Mouse (Mus musculus): ENCODE measurements around the gene Cln3. TPM values are rescaled to one million over a fixed set of nuclear protein-coding genes. Genes with fewer than 3 reads are reported as not detected.

Gene Cln3
- total and polyA plus RNA-seq, 3 experiments: 19.1 to 47.2 (median 20.7) TPM

- Histone ChIP-seq H3K4me1 (ENCODE audit: control insufficient read depth in 1 of 2, insufficient read depth in 2 of 2) (peaks cover 9 to 33% of the 10 kb centered on the region in 2 experiments; a peak in 3 of 4 replicates), H3K27ac (ENCODE audit: insufficient read depth, low read depth) (no peak overlapping the region), H3K9ac (ENCODE audit: insufficient read depth, low read depth) (no peak overlapping the region), H3K36me3 (replicated peaks in 1 of 2; ENCODE audit: control insufficient read depth in 1 of 2, insufficient read depth in 1 of 2, low read length in 1 of 2) (peaks cover 21 to 54% of the 10 kb centered on the region in 2 experiments), H3K27me3 (replicated peaks) (no peaks in the 10 kb centered on the region), H3K79me2 (replicated peaks; ENCODE audit: control insufficient read depth, extremely low read depth, insufficient read depth, poor library complexity, severe bottlenecking) (no peaks in the 10 kb centered on the region), H3K4me2 (ENCODE audit: insufficient read depth, low read depth, poor library complexity, severe bottlenecking) (no peak overlapping the region), H3K9me3 (replicated peaks; ENCODE audit: low read length) (no peaks in the 10 kb centered on the region), H3K4me3 (replicated peaks in 1 of 3; ENCODE audit: low read depth in 2 of 3, low read length in 2 of 3, poor library complexity in 1 of 3) (no peak overlapping the region)
- dilution Hi-C loops (cut with MboI; ENCODE audit: extremely low pct_ligation_motif_present, extremely low pct_unique_long_range_greater_than_20kb, low sequenced_read_pairs) (no loop called here), in situ Hi-C loops (cut with MboI; ENCODE audit: low pct_ligation_motif_present, low pct_unique_long_range_greater_than_20kb, low sequenced_read_pairs) (loop anchor here (5.0 kb wide), 1 partner anchor 41 kb away; no protein-coding TSS in a partner anchor)
- no peak for TF ChIP-seq ZKSCAN1 (IDR thresholded peaks at IDR 0.05; ENCODE audit: borderline replicate concordance, low read depth, low read length)
- TF ChIP-seq POLR2AphosphoS2 (IDR thresholded peaks at IDR 0.05; ENCODE audit: low read depth, low read length): no peak
- TF ChIP-seq ETS1 (conservative IDR thresholded peaks at IDR 0.05; ENCODE audit: low read depth, low read length): no peak
- TF ChIP-seq SIN3A (IDR thresholded peaks at IDR 0.05; ENCODE audit: low read length): no peak
- TF ChIP-seq USF1 (IDR thresholded peaks at IDR 0.05; ENCODE audit: low read depth, low read length): no peak
- TF ChIP-seq ZMIZ1 (IDR thresholded peaks at IDR 0.05; ENCODE audit: low read depth, low read length): no peak
- no peak for TF ChIP-seq CHD2 (IDR thresholded peaks at IDR 0.05; ENCODE audit: low read length)
- TF ChIP-seq PAX5 (IDR thresholded peaks at IDR 0.05; ENCODE audit: low read length): no peak
- TF ChIP-seq RAD21 (IDR thresholded peaks at IDR 0.05; ENCODE audit: low read depth, low read length): no peak
- TF ChIP-seq JUN (IDR thresholded peaks at IDR 0.05; ENCODE audit: insufficient read depth, low read depth, low read length): no peak
- TF ChIP-seq IRF4 (IDR thresholded peaks at IDR 0.05; ENCODE audit: low read depth, low read length): no peak
- TF ChIP-seq ELF1 (IDR thresholded peaks at IDR 0.05; ENCODE audit: low read depth, low read length): no peak
- TF ChIP-seq CTCF (conservative IDR thresholded peaks at IDR 0.05 in 1 of 2, IDR thresholded peaks at IDR 0.05 in 1 of 2; ENCODE audit: low read depth in 2 of 2, low read length in 2 of 2): no peak
- no peak for DNase-seq (ENCODE audit: extremely low read depth)
Measured at GRCm38 (mm10) chr7:126581661-126582060, 4.0 kb downstream of the Cln3 start.

GRCm38 (mm10) chr7:126579172-126579571, 6.4 kb downstream of the Cln3 start:
- dilution Hi-C loops (cut with MboI; ENCODE audit: extremely low pct_ligation_motif_present, extremely low pct_unique_long_range_greater_than_20kb, low sequenced_read_pairs) (no loop called here), in situ Hi-C loops (cut with MboI; ENCODE audit: low pct_ligation_motif_present, low pct_unique_long_range_greater_than_20kb, low sequenced_read_pairs) (no loop called here)
- no peak for DNase-seq (ENCODE audit: extremely low read depth)
- Histone ChIP-seq H3K27ac (ENCODE audit: insufficient read depth, low read depth) (no peak overlapping the region), H3K36me3 (replicated peaks in 1 of 2; ENCODE audit: control insufficient read depth in 1 of 2, insufficient read depth in 1 of 2, low read length in 1 of 2) (peaks cover 37 to 76% of the 10 kb centered on the region in 2 experiments), H3K9ac (ENCODE audit: insufficient read depth, low read depth) (no peak overlapping the region), H3K9me3 (replicated peaks; ENCODE audit: low read length) (no peaks in the 10 kb centered on the region), H3K79me2 (replicated peaks; ENCODE audit: control insufficient read depth, extremely low read depth, insufficient read depth, poor library complexity, severe bottlenecking) (no peaks in the 10 kb centered on the region), H3K4me1 (ENCODE audit: control insufficient read depth in 1 of 2, insufficient read depth in 2 of 2) (peaks cover 0 to 15% of the 10 kb centered on the region in 2 experiments; a peak in 2 of 4 replicates), H3K27me3 (replicated peaks) (no peaks in the 10 kb centered on the region), H3K4me2 (ENCODE audit: insufficient read depth, low read depth, poor library complexity, severe bottlenecking) (no peak overlapping the region), H3K4me3 (replicated peaks in 1 of 3; ENCODE audit: low read depth in 2 of 3, low read length in 2 of 3, poor library complexity in 1 of 3) (no peak overlapping the region)
- TF ChIP-seq SMC3 (IDR thresholded peaks at IDR 0.05; ENCODE audit: low read depth, low read length) (peak; percentile 91), KAT2A (IDR thresholded peaks at IDR 0.05; ENCODE audit: insufficient replicate concordance, low read length) (no peak), NRF1 (IDR thresholded peaks at IDR 0.05; ENCODE audit: low read depth, low read length) (no peak), CHD1 (IDR thresholded peaks at IDR 0.05; ENCODE audit: low read depth, low read length) (no peak), NELFE (IDR thresholded peaks at IDR 0.05; ENCODE audit: low read depth, low read length) (no peak), ZC3H11A (IDR thresholded peaks at IDR 0.05; ENCODE audit: low read depth, low read length) (peak; percentile 34; the same call in 1 of the 2 replicates), PAX5 (IDR thresholded peaks at IDR 0.05; ENCODE audit: low read length) (no peak), MYC (IDR thresholded peaks at IDR 0.05; ENCODE audit: low read depth, low read length) (no peak), ZNF384 (IDR thresholded peaks at IDR 0.05; ENCODE audit: low read depth, low read length) (no peak), RAD21 (IDR thresholded peaks at IDR 0.05; ENCODE audit: low read depth, low read length) (peak; percentile 78), POLR2AphosphoS2 (IDR thresholded peaks at IDR 0.05; ENCODE audit: low read depth, low read length) (no peak), MEF2A (IDR thresholded peaks at IDR 0.05; ENCODE audit: borderline replicate concordance, low read depth, low read length) (no peak), SIN3A (IDR thresholded peaks at IDR 0.05; ENCODE audit: low read length) (no peak), E2F4 (IDR thresholded peaks at IDR 0.05; ENCODE audit: insufficient replicate concordance, low read depth, low read length) (no peak), CTCF (conservative IDR thresholded peaks at IDR 0.05 in 1 of 2, IDR thresholded peaks at IDR 0.05 in 1 of 2; ENCODE audit: low read depth in 2 of 2, low read length in 2 of 2) (peak; percentile 46 to 82; a peak in 3 of 4 replicates), MXI1 (IDR thresholded peaks at IDR 0.05; ENCODE audit: low read depth, low read length) (no peak), ETS1 (conservative IDR thresholded peaks at IDR 0.05; ENCODE audit: low read depth, low read length) (no peak)
